Mouse (Mus musculus): ENCODE results near the gene Wdr24. TPM values are rescaled to one million over a fixed set of nuclear protein-coding genes. Genes with fewer than 3 reads are reported as not detected.
A peak's percentile ranks its signal among the peaks of the same experiment; 100 is the strongest.

The Wdr24 gene
- polyA plus RNA-seq, 1 experiment from 2014 or later, result 8.8 TPM

DNA sequence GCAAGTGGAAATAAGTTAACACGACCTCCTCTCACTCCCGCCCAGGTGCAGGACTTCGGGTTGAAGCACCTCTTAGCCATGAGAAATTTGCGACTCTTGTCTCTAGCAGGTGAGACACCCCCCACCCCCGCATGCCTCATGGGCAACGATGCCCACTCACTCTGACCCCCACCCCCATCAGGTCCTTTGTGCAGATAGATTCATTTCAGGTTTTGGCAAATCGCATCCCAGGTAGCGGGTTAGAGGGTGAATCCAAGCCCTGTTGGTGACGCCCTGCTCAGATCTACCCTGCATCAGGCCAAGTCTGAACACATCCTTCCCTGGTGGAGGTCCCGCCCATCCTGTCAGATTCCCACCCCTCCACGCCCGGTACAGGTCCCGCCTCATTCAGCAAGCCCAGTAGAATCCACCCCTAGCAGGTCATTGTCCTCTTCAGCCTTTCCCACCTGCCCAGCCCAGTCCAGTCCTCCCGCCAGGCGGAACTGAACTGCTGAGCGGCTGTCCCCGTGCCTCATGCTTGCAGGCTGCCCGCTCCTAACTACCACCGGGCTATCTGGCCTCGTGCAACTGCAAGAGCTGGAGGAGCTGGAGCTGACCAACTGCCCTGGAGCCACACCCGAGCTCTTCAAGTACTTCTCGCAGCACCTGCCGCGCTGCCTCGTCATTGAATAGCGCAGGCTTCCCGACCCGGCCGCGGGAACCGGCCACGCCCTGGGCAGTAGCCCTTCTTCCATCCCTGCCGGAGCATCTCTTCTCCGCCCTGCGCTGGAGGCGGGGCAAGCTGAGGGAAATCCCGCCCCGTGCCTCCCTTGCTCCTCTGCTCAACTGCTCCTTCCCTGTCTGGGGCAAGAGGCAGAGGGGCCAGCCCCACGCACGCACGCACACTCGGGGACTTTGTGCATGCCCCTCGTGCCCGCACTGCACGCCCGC, 4.3 kb upstream of the Wdr24 start:
- WGBS (ENCODE audit: missing documents), result 10% methylated on average over 44 of the region's 46 CpGs
- Histone ChIP-seq H3K79me2 (ENCODE audit: inconsistent target) (peaks cover 6% of the 10 kb centered on the region; the same call in 1 of the 2 replicates), H3K4me3 (ENCODE audit: inconsistent target) (no peak overlapping the region), H3K27ac (no peak overlapping the region), H3K36me3 (ENCODE audit: inconsistent target) (no peaks in the 10 kb centered on the region)

DNA sequence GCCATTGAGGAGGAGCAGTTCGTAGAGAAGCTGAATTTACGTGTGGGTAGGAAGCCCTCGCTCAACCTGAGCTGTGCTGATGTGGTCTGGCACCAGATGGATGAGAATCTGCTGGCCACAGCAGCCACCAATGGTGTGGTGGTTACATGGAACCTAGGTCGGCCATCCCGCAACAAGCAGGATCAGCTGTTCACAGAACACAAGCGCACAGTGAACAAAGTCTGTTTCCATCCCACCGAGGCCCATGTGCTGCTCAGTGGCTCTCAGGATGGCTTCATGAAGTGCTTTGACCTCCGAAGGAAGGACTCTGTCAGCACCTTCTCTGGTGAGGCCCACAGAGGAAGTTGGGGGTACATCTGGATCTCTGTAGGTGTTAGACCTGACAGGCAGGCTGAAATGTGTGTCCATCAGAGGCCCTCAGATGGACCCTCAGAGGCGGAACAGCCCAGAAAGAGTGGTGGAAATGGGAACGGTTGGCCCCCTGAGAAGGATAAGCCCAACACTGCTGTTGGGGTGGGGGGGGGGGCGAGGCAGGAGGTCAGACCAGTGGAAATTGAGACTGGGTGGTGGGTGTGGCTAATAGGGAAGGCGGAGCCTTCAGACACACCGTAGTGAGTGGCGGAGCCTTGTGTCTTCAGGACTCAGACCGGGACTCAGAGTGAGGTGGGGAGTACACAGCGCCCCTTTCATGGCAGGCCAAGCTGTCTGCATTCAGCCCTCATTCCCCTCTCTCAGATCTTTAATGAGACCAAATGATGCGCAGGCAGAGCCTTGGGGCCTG, 1.1 kb downstream of the Wdr24 start:
- Histone ChIP-seq H3K27ac (no peak overlapping the region), H3K4me3 (ENCODE audit: inconsistent target) (peak overlapping the region; percentile 93), H3K79me2 (ENCODE audit: inconsistent target) (peaks cover 31% of the 10 kb centered on the region; the same call in 1 of the 2 replicates), H3K36me3 (ENCODE audit: inconsistent target) (peaks cover 20% of the 10 kb centered on the region; the same call in 1 of the 2 replicates)
- 87% methylated on average over 15 of the region's 17 CpGs for WGBS (ENCODE audit: missing documents)

DNA sequence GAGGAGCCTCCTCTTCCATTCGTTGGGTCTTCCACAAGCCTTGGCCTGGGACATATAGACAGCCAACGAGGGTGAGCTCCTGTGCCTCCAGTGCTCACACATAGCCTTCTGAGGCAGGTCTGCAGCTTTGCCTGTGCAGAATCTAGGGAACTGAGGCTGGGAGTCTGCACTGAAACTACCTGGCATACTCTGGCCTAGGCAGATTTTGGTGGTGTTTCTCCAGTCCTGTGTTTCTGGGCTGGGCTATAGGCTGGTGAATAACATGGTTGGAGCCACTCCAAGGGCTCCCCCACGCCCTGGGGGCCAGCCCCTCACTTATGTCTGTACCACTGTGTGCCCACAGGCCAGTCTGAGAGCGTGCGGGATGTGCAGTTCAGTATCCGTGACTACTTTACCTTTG, 1.9 kb downstream of the Wdr24 start:
- Histone ChIP-seq H3K4me3 (ENCODE audit: inconsistent target) (no peak overlapping the region), H3K36me3 (ENCODE audit: inconsistent target) (peaks cover 20% of the 10 kb centered on the region; the same call in 1 of the 2 replicates), H3K27ac (no peak overlapping the region), H3K79me2 (ENCODE audit: inconsistent target) (peaks cover 38% of the 10 kb centered on the region)
- WGBS (ENCODE audit: missing documents), result 98% methylated on average over 6 of the region's 6 CpGs

DNA sequence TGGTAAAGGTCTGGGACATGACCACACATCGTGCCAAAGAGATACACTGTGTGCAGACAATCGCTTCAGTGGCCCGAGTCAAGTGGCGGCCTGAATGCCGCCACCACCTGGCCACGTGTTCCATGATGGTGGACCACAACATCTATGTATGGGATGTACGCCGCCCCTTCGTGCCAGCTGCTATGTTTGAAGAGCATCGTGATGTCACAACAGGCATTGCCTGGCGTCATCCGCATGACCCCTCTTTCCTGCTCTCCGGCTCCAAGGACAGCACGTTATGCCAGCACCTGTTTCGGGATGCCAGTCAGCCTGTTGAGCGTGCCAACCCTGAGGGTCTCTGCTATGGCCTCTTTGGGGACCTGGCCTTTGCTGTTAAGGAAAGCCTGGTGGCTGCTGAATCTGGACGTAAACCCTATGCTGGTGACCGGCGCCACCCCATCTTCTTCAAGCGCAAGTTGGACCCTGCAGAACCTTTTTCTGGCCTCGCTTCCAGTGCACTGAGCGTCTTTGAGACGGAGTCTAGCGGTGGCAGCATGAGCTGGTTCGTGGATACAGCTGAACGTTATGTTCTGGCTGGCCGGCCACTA, 2.6 kb downstream of the Wdr24 start:
- no peak overlapping the region for H3K4me3 ChIP-seq (ENCODE audit: inconsistent target)
- peaks cover 46% of the 10 kb centered on the region for H3K79me2 ChIP-seq (ENCODE audit: inconsistent target)
- H3K27ac ChIP-seq, result no peak overlapping the region
- peaks cover 26% of the 10 kb centered on the region; the same call in 1 of the 2 replicates for H3K36me3 ChIP-seq (ENCODE audit: inconsistent target)
- 96% methylated on average over 27 of the region's 27 CpGs for WGBS (ENCODE audit: missing documents)

DNA sequence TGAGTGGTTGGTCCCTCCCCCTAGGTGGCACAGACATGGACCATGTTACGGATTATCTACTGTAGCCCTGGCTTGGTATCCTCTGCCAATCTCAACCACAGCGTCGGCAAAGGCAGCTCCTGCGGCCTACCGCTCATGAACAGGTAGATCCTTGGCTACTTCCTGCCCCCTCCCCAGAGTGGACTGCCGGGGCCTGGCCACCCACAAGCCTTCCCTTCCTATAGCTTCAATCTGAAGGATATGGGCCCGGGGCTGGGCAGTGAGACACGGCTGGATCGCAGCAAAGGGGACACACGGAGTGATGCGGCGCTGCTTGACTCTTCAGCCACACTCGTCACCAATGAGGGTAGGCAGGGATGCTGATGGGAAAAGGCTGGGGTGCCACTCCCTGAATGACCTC, 3.6 kb downstream of the Wdr24 start:
- Histone ChIP-seq H3K36me3 (ENCODE audit: inconsistent target) (peaks cover 26% of the 10 kb centered on the region; the same call in 1 of the 2 replicates), H3K4me3 (ENCODE audit: inconsistent target) (no peak overlapping the region), H3K79me2 (ENCODE audit: inconsistent target) (peaks cover 55% of the 10 kb centered on the region), H3K27ac (no peak overlapping the region)
- WGBS (ENCODE audit: missing documents), result 98% methylated on average over 13 of the region's 13 CpGs

DNA sequence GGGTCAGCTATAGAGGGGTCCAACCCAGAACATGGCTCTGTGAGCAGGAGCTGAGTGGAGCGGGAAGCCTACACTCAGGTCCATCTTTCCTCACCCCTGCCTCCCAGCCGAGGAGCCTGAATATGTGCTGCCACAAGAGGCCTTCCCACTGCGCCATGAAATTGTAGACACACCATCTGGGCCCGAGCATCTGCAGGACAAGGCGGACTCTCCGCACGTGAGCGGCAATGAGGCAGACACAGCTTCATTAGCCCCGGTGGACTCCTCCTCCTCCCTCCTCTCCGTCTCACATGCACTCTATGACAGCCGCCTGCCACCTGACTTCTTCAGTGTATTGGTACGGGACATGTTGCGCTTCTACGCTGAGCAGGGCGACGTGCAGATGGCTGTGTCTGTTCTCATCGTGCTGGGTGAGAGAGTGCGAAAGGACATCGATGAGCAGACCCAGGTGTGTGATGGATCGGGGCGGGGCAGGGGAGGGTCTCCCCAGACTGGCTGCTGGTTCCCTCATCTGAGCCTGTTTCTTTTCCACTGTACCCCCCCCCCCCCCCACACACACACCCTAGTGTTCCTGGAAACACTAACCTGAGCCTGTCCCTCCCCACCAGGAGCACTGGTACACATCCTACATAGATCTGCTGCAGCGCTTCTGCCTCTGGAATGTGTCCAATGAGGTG, 4.3 kb downstream of the Wdr24 start:
- 90% methylated on average over 19 of the region's 22 CpGs for WGBS (ENCODE audit: missing documents)
- Histone ChIP-seq H3K27ac (no peak overlapping the region), H3K79me2 (ENCODE audit: inconsistent target) (peaks cover 59% of the 10 kb centered on the region), H3K4me3 (ENCODE audit: inconsistent target) (no peak overlapping the region), H3K36me3 (ENCODE audit: inconsistent target) (peaks cover 26% of the 10 kb centered on the region; the same call in 1 of the 2 replicates)

DNA sequence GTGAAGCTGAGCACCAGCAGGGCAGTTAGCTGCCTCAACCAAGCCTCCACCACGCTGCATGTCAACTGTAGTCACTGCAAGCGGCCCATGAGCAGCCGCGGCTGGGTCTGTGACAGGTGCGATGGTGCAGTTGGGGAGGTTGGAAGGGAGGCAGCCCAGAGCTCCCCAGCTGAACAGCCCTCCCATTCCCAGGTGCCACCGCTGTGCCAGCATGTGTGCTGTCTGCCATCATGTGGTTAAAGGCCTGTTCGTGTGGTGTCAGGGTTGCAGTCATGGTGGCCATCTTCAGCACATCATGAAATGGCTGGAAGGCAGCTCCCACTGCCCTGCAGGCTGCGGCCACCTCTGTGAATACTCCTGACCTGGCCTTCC, 4.8 kb downstream of the Wdr24 start:
- Histone ChIP-seq H3K4me3 (ENCODE audit: inconsistent target) (peak overlapping the region; percentile 64; the same call in 1 of the 2 replicates), H3K36me3 (ENCODE audit: inconsistent target) (peaks cover 26% of the 10 kb centered on the region; the same call in 1 of the 2 replicates), H3K27ac (no peak overlapping the region), H3K79me2 (ENCODE audit: inconsistent target) (peaks cover 59% of the 10 kb centered on the region)
- 92% methylated on average over 8 of the region's 8 CpGs for WGBS (ENCODE audit: missing documents)

DNA sequence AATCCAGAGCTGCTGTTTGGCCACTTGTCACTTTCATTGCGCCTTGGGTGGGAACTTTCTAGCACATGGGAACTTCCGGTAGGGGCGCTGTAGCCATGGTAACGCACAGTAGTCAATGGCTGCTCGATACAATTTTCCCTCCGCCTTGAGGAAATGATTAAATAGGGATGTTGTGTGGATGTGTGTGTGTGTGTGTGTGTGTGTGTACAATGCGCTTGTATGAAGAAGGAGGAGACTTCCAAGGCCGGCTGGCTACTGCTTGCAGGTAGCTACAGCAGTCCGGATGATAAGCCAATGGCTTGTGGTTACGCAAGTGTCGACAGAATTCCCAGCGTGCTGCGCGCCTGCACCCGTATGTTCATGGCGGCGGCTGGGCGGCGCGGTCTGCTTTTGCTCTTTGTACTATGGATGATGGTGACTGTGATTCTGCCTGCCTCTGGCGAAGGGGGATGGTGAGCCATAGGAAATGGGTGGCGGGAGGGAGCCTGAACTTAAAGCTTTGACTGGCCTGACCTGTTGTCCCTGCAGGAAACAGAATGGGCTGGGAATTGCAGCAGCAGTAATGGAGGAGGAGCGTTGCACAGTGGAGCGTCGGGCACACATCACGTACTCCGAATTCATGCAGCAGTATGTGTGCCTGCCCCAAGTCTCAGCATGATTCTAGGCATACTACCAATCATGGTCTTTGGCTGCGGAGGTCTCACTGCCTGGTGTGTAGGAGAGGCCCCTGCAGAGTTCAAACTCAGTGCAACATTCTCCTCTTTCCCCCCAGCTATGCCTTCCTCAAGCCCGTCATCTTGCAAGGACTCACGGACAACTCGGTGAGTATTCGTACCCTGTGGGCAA, 5.5 kb downstream of the Wdr24 start, which contains the start of gene Jmjd8:
Gene Jmjd8, plus strand, starts transcription at position 156 of the 846 bp plus-strand sequence.
- peaks cover 26% of the 10 kb centered on the region; the same call in 1 of the 2 replicates for H3K36me3 ChIP-seq (ENCODE audit: inconsistent target)
- peak within 1 kb of the TSS; percentile 64 for H3K4me3 ChIP-seq (ENCODE audit: inconsistent target)
- peaks cover 59% of the 10 kb centered on the region for H3K79me2 ChIP-seq (ENCODE audit: inconsistent target)
- H3K27ac ChIP-seq, result peak within 1 kb of the TSS; percentile 62
- under 1% methylated on average over 32 of the region's 32 CpGs for WGBS (ENCODE audit: missing documents)

DNA sequence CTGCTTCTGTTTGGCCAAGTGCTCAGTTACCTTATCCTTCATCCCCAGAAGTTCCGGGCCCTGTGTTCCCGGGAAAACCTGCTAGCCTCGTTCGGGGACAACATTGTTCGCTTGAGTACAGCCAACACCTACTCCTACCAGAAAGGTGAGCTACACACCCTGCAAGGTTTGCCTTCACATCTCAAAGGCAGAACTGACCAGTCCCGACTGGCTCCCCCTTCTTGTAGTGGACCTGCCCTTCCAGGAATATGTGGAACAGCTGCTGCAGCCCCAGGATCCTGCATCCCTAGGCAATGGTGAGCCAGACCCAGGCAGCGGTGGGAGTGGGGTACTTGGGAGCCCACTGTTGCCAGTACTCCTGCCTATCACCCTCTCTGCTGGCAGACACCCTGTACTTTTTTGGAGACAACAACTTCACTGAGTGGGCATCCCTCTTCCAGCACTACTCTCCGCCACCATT, 6.2 kb downstream of the Wdr24 start:
- H3K4me3 ChIP-seq (ENCODE audit: inconsistent target), result peak overlapping the region; percentile 64
- 52% methylated on average over 8 of the region's 8 CpGs for WGBS (ENCODE audit: missing documents)
- H3K27ac ChIP-seq, result peak overlapping the region; percentile 62
- peaks cover 59% of the 10 kb centered on the region for H3K79me2 ChIP-seq (ENCODE audit: inconsistent target)
- peaks cover 26% of the 10 kb centered on the region; the same call in 1 of the 2 replicates for H3K36me3 ChIP-seq (ENCODE audit: inconsistent target)

DNA sequence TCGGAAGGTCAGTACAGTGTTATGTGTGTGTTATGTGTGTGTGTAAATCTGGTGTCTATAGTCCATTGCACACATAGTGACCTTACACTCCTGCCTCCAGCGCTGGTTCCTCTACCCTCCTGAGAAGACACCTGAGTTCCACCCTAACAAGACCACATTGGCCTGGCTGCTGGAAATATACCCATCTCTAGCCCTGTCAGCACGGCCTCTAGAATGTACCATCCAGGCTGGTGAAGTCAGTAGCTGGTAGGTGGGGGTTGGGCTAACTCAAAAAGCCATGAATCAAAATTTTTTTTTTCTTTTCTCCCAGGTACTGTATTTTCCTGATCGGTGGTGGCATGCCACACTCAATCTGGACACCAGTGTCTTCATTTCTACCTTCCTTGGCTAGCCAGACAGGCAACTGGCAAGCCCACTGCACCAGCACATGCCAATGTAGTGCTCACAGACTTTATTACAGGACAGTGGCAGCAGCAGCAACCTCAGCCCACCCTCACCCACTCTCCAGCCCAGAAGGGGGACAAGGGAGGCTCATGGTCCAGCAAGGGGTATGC, 6.8 kb downstream of the Wdr24 start:
- Histone ChIP-seq H3K79me2 (ENCODE audit: inconsistent target) (peaks cover 59% of the 10 kb centered on the region), H3K36me3 (ENCODE audit: inconsistent target) (peaks cover 26% of the 10 kb centered on the region; the same call in 1 of the 2 replicates), H3K4me3 (ENCODE audit: inconsistent target) (no peak overlapping the region), H3K27ac (no peak overlapping the region)
- 94% methylated on average over 4 of the region's 4 CpGs for WGBS (ENCODE audit: missing documents)

DNA sequence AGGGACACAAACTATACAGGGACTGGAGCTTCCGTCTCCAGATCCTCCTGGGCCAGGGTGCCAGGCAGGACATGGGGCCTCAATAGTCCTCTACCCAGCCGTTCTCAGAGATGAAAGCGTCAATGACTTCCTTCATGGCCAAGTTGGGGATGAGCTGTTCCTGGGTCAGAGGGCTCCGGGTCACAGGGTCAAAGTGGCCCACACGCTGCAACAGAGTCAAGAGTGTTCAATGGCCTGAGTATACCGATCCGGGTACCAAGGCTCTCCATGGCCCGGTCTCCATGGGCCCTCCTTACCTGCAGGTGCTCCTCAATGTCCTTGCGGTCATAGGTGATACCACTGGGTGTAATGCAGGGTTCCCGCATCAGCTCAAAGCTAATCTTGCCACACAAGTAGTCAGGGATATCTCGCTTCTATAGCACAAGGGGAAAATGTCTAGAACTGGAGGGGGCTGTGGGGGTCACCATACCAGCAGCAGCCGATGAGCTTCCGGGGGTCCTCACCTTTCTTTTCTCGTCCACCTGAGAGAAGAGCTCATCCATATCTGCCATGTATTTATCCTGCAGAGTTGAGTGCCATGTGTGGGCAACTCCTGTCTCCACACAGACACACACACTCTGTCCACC, 7.5 kb downstream of the Wdr24 start:
- H3K27ac ChIP-seq, result no peak overlapping the region
- H3K79me2 ChIP-seq (ENCODE audit: inconsistent target), result peaks cover 59% of the 10 kb centered on the region
- H3K36me3 ChIP-seq (ENCODE audit: inconsistent target), result peaks cover 22% of the 10 kb centered on the region; the same call in 1 of the 2 replicates
- 93% methylated on average over 14 of the region's 14 CpGs for WGBS (ENCODE audit: missing documents)
- no peak overlapping the region; the same call in 1 of the 2 replicates for H3K4me3 ChIP-seq (ENCODE audit: inconsistent target)

DNA sequence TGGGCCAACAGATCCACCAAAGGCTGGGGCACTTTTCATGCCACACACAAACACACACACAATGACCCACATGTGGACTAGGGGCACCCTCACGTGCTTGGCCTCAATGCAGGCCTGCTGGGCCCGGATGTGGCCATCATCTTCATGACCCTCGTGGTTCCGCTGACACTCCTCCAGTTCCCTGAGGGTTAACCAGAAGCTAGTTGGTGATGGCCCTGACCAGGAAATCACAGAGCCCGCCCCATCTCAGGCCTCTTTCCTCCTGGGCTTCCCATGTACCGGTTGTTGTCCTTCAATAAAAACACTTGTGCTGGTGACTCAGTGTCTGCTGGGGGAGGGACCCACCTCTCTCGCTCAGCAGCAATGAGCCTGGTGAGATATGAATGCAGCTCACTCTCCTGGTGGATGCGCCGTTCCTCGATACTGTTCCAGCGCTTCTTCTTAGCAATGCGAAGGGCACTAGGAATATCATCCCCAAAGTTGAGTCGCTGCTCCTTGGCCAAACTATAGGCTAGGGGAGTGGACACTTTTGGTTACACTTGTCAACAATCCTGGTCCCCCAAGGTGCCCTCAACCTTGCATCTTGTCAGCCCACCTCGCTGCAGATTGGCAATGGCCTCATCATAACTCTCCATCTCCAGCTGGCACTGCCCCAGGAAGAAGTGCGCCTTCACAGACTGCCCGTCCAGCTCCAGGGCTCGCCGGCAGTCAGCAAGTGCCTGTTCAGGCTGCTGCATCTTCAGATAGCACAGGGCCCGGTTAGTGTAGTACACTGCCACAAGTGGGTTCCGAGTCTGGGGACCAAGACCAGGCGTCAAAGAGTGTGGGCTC, 8.2 kb downstream of the Wdr24 start:
- Histone ChIP-seq H3K36me3 (ENCODE audit: inconsistent target) (peaks cover 15% of the 10 kb centered on the region; the same call in 1 of the 2 replicates), H3K27ac (peak overlapping the region; percentile 69), H3K4me3 (ENCODE audit: inconsistent target) (peak overlapping the region; percentile 77), H3K79me2 (ENCODE audit: inconsistent target) (peaks cover 65% of the 10 kb centered on the region)
- 49% methylated on average over 21 of the region's 21 CpGs for WGBS (ENCODE audit: missing documents)
